In genomic region chr13:30224659-30225058, GRCm38 (mm10) we compare ENCODE assay signal across 27 mouse cellular contexts.
DNase-seq lines count a peak whose midpoint lies in the region; ATAC-seq and TF ChIP-seq lines count a peak whose summit lies in the region.
"Had no signal": no experiment of that assay in that cellular context is flagged by ENCODE, and none has a peak within 500 bp of the region (broad histone marks: within the 10 kb centered on the region; RNA-seq: fewer than 3 reads in every experiment).

No protein-coding gene starts in this region.

- WGBS in lung, postnatal 0 days = 95% methylated on average over 6 of the region's 6 CpGs
- WGBS in stomach, postnatal 0 days = 97% methylated on average over 6 of the region's 6 CpGs

- TF ChIP-seq CTCF in lung, postnatal 0 days (IDR thresholded peaks at IDR 0.05) = peak; percentile 22
- TF ChIP-seq CTCF in Patski (IDR thresholded peaks at IDR 0.05) = peak; percentile 46
- peak; percentile 39 for TF ChIP-seq CTCF in stomach, postnatal 0 days (IDR thresholded peaks at IDR 0.05; ENCODE audit: low read depth)

- H3K9me3 ChIP-seq in lung, postnatal 0 days (ENCODE audit: low read length) = no peaks in the 10 kb centered on the region
- no peaks in the 10 kb centered on the region for H3K9me3 ChIP-seq in stomach, postnatal 0 days (ENCODE audit: control insufficient read depth, low read length)
- H3K9me3 ChIP-seq: G1E; heart, embryonic 10.5 days; heart, embryonic 13.5 days had no signal

- no peak overlapping the region for H3K4me3 ChIP-seq in lung, postnatal 0 days (ENCODE audit: low read depth, low read length)
- no peak overlapping the region for H3K4me3 ChIP-seq in stomach, postnatal 0 days (ENCODE audit: low read depth, low read length)
- H3K4me3 ChIP-seq: heart, adult 2 months; heart, embryonic 10.5 days; heart, embryonic 13.5 days had no signal

- ATAC-seq in lung, postnatal 0 days = no peak
- ATAC-seq in Patski = no peak
- ATAC-seq in stomach, postnatal 0 days (ENCODE audit: low FRiP score, low TSS enrichment) = no peak
- no peak for ATAC-seq in erythroblast, adult 5-6 weeks (replicated peaks; ENCODE audit: low FRiP score, poor library complexity, severe bottlenecking)
- ATAC-seq: CD4-positive, CD25-positive, alpha-beta regulatory T cell, adult 4 months; forebrain, embryonic 14.5 days; forebrain, postnatal 0 days; hindbrain, postnatal 0 days; inflammation-experienced regulatory T-cells, adult 6 months had no signal

- no peak for DNase-seq in lung, postnatal 0 days (ENCODE audit: low spot score)
- DNase-seq in lung, adult 18-20 months = no peak
- DNase-seq in ES-CJ7 (ENCODE audit: low read depth, low spot score) (peak; percentile 4), Patski (ENCODE audit: low read depth, low spot score) (no peak)
- no peak for DNase-seq in stomach, postnatal 0 days (ENCODE audit: low spot score)
- no peak for DNase-seq in gastrocnemius, adult 8-10 months (ENCODE audit: low spot score in 2 of 2)
- DNase-seq: adrenal gland, adult 2 months; adrenal gland, postnatal 36 days; cerebellum, adult 18-20 months; cerebellum, adult 9-10 months; cerebellum, postnatal 14 days; forebrain, postnatal 0 days; gastrocnemius, postnatal 10 days; gastrocnemius, postnatal 36 days; heart, adult 2 months; heart, postnatal 14 days; heart, postnatal 4 days; kidney, adult 11 months had no signal

- no peak for TF ChIP-seq EP300 in lung, postnatal 0 days (IDR thresholded peaks at IDR 0.05)
- TF ChIP-seq EP300 in stomach, postnatal 0 days (optimal IDR thresholded peaks at IDR 0.05) = no peak

- H3K9ac ChIP-seq in lung, postnatal 0 days (replicated peaks; ENCODE audit: low read depth) = no peak overlapping the region
- no peak overlapping the region for H3K9ac ChIP-seq in stomach, postnatal 0 days (ENCODE audit: low read length)
- H3K9ac ChIP-seq: forebrain, postnatal 0 days; heart, embryonic 13.5 days; hindbrain, embryonic 14.5 days had no signal

- CTCF ChIA-PET in Patski (lab: Charles Lee) = interaction anchor here (1.3 kb wide), 1 partner anchor 16 kb away, joined by 3 read pairs; no protein-coding TSS in a partner anchor

- H3K27me3 ChIP-seq in lung, postnatal 0 days (replicated peaks; ENCODE audit: insufficient read depth, low read length) = no peaks in the 10 kb centered on the region
- H3K27me3 ChIP-seq in Patski = no peaks in the 10 kb centered on the region
- H3K27me3 ChIP-seq in stomach, postnatal 0 days (ENCODE audit: control insufficient read depth, insufficient read depth, low read length) = no peaks in the 10 kb centered on the region
- H3K27me3 ChIP-seq: heart, embryonic 13.5 days had no signal

- in situ Hi-C loops in Patski (cut with MboI; ENCODE audit: low pct_unique_long_range_greater_than_20kb) = no loop called here

- POLR2A ChIA-PET in Patski (lab: Charles Lee) = interaction anchor here (0.6 kb wide), 1 partner anchor 67 kb away, joined by 3 read pairs; no protein-coding TSS in a partner anchor

- H3K36me3 ChIP-seq in lung, postnatal 0 days (ENCODE audit: insufficient read depth, low read length) = no peaks in the 10 kb centered on the region
- H3K36me3 ChIP-seq in stomach, postnatal 0 days (ENCODE audit: control insufficient read depth, insufficient read depth, low read length) = peaks cover 6% of the 10 kb centered on the region; the same call in 1 of the 2 replicates
- H3K36me3 ChIP-seq: G1E; heart, embryonic 10.5 days had no signal

- no peak overlapping the region for H3K4me2 ChIP-seq in lung, postnatal 0 days (replicated peaks; ENCODE audit: low read depth, low read length)
- H3K4me2 ChIP-seq in stomach, postnatal 0 days (replicated peaks; ENCODE audit: low read depth) = no peak overlapping the region
- H3K4me2 ChIP-seq: heart, embryonic 13.5 days; hindbrain, embryonic 14.5 days had no signal

- H3K27ac ChIP-seq in lung, postnatal 0 days (ENCODE audit: low read length) = no peak overlapping the region
- H3K27ac ChIP-seq in stomach, postnatal 0 days (replicated peaks) = no peak overlapping the region
- H3K27ac ChIP-seq: heart, adult 2 months; heart, embryonic 10.5 days; heart, embryonic 13.5 days; hindbrain, embryonic 14.5 days; hindbrain, postnatal 0 days had no signal

- no peaks in the 10 kb centered on the region for H3K4me1 ChIP-seq in lung, postnatal 0 days (ENCODE audit: insufficient read depth, low read depth, low read length)
- no peaks in the 10 kb centered on the region for H3K4me1 ChIP-seq in stomach, postnatal 0 days (replicated peaks; ENCODE audit: control insufficient read depth, insufficient read depth)
